Mouse (Mus musculus): ENCODE data around the gene Slc46a3. TPM values are rescaled to one million over a fixed set of nuclear protein-coding genes. Genes with fewer than 3 reads are reported as not detected.
A peak's percentile ranks its signal among the peaks of the same experiment; 100 is the strongest.

Gene Slc46a3
- polyA plus RNA-seq, 1 experiment from 2014 or later: 2.5 TPM

- H3K4me2 ChIP-seq (replicated peaks; ENCODE audit: low read depth, low read length): no peak overlapping the region
- 22% methylated on average over 16 of the region's 16 CpGs for whole genome bisulfite sequencing
- H3K4me1 ChIP-seq (ENCODE audit: insufficient read depth, low read length): 0 out of 2 replicates have a peak, but pooled peaks cover 5% of the 10 kb centered on the region
- no peaks in the 10 kb centered on the region for H3K27me3 ChIP-seq (ENCODE audit: insufficient read depth, low read length)
- H3K9me3 ChIP-seq (ENCODE audit: low read length): no peaks in the 10 kb centered on the region
- H3K9ac ChIP-seq (replicated peaks; ENCODE audit: low read length): no peak overlapping the region
- ATAC-seq (ENCODE audit: low FRiP score, low TSS enrichment): 0 out of 2 replicates have a peak, but pooled peaks have one; percentile 36
- H3K36me3 ChIP-seq (ENCODE audit: insufficient read depth, low read length): no peaks in the 10 kb centered on the region
- H3K27ac ChIP-seq (ENCODE audit: low read length): no peak overlapping the region
- no peak overlapping the region for H3K4me3 ChIP-seq (ENCODE audit: low read length)
Observed at GRCm38 (mm10) chr5:147848164-147848863, 46.3 kb downstream of the Slc46a3 start.

- no peak overlapping the region for H3K4me2 ChIP-seq (replicated peaks; ENCODE audit: low read depth, low read length)
- H3K4me1 ChIP-seq (ENCODE audit: insufficient read depth, low read length): 0 out of 2 replicates have a peak, but pooled peaks cover 5% of the 10 kb centered on the region
- 54% methylated on average over 5 of the region's 5 CpGs for WGBS
- no peak overlapping the region for H3K27ac ChIP-seq (ENCODE audit: low read length)
- H3K36me3 ChIP-seq (ENCODE audit: insufficient read depth, low read length): no peaks in the 10 kb centered on the region
- ATAC-seq (ENCODE audit: low FRiP score, low TSS enrichment): no peak
- H3K27me3 ChIP-seq (ENCODE audit: insufficient read depth, low read length): no peaks in the 10 kb centered on the region
- H3K9ac ChIP-seq (replicated peaks; ENCODE audit: low read length): no peak overlapping the region
- no peaks in the 10 kb centered on the region for H3K9me3 ChIP-seq (ENCODE audit: low read length)
- H3K4me3 ChIP-seq (ENCODE audit: low read length): no peak overlapping the region
Observed at GRCm38 (mm10) chr5:147847361-147847760, 47.3 kb downstream of the Slc46a3 start.

- Histone ChIP-seq H3K36me3 (ENCODE audit: insufficient read depth, low read length) (no peaks in the 10 kb centered on the region), H3K4me3 (ENCODE audit: low read length) (no peak overlapping the region), H3K4me2 (replicated peaks; ENCODE audit: low read depth, low read length) (no peak overlapping the region), H3K27ac (ENCODE audit: low read length) (no peak overlapping the region), H3K9ac (replicated peaks; ENCODE audit: low read length) (no peak overlapping the region), H3K9me3 (ENCODE audit: low read length) (no peaks in the 10 kb centered on the region), H3K4me1 (ENCODE audit: insufficient read depth, low read length) (0 out of 2 replicates have a peak, but pooled peaks cover 5% of the 10 kb centered on the region), H3K27me3 (ENCODE audit: insufficient read depth, low read length) (no peaks in the 10 kb centered on the region)
- ATAC-seq (ENCODE audit: low FRiP score, low TSS enrichment): no peak
- 59% methylated on average over 3 of the region's 3 CpGs for WGBS
Observed at GRCm38 (mm10) chr5:147845319-147845718, 49.3 kb downstream of the Slc46a3 start.

- no peaks in the 10 kb centered on the region for H3K9me3 ChIP-seq (ENCODE audit: low read length)
- no peak overlapping the region for H3K9ac ChIP-seq (replicated peaks; ENCODE audit: low read length)
- H3K27me3 ChIP-seq (ENCODE audit: insufficient read depth, low read length): no peaks in the 10 kb centered on the region
- no peaks in the 10 kb centered on the region for H3K36me3 ChIP-seq (ENCODE audit: insufficient read depth, low read length)
- WGBS: 70% methylated on average over 6 of the region's 7 CpGs
- H3K27ac ChIP-seq (ENCODE audit: low read length): no peak overlapping the region
- 0 out of 2 replicates have a peak, but pooled peaks cover 5% of the 10 kb centered on the region for H3K4me1 ChIP-seq (ENCODE audit: insufficient read depth, low read length)
- ATAC-seq (ENCODE audit: low FRiP score, low TSS enrichment): no peak
- H3K4me3 ChIP-seq (ENCODE audit: low read length): no peak overlapping the region
- no peak overlapping the region for H3K4me2 ChIP-seq (replicated peaks; ENCODE audit: low read depth, low read length)
Observed at GRCm38 (mm10) chr5:147843340-147843739, 51.3 kb downstream of the Slc46a3 start.

GRCm38 (mm10) chr5:147839418-147839817 lies 55.2 kb downstream of the Slc46a3 start:
- Histone ChIP-seq H3K4me3 (ENCODE audit: low read length) (no peak overlapping the region), H3K9me3 (ENCODE audit: low read length) (no peaks in the 10 kb centered on the region), H3K27ac (ENCODE audit: low read length) (no peak overlapping the region), H3K36me3 (ENCODE audit: insufficient read depth, low read length) (no peaks in the 10 kb centered on the region), H3K27me3 (ENCODE audit: insufficient read depth, low read length) (peaks cover 4% of the 10 kb centered on the region; the same call in 1 of the 2 replicates), H3K4me2 (replicated peaks; ENCODE audit: low read depth, low read length) (no peak overlapping the region), H3K9ac (replicated peaks; ENCODE audit: low read length) (no peak overlapping the region), H3K4me1 (ENCODE audit: insufficient read depth, low read length) (peaks cover 10% of the 10 kb centered on the region; the same call in 1 of the 2 replicates)
- 81% methylated on average over 12 of the region's 12 CpGs for WGBS
- no peak for ATAC-seq (ENCODE audit: low FRiP score, low TSS enrichment)

- Histone ChIP-seq H3K4me3 (ENCODE audit: low read length) (no peak overlapping the region), H3K4me1 (ENCODE audit: insufficient read depth, low read length) (peaks cover 10% of the 10 kb centered on the region; the same call in 1 of the 2 replicates), H3K27ac (ENCODE audit: low read length) (peak overlapping the region; percentile 39; the same call in 1 of the 2 replicates), H3K9me3 (ENCODE audit: low read length) (no peaks in the 10 kb centered on the region), H3K4me2 (replicated peaks; ENCODE audit: low read depth, low read length) (0 out of 2 replicates have a peak overlapping the region, but pooled peaks have one; percentile 1), H3K27me3 (ENCODE audit: insufficient read depth, low read length) (peaks cover 4% of the 10 kb centered on the region; the same call in 1 of the 2 replicates), H3K9ac (replicated peaks; ENCODE audit: low read length) (no peak overlapping the region), H3K36me3 (ENCODE audit: insufficient read depth, low read length) (no peaks in the 10 kb centered on the region)
- 0 out of 2 replicates have a peak, but pooled peaks have one; percentile 27 for ATAC-seq (ENCODE audit: low FRiP score, low TSS enrichment)
- 10% methylated on average over 17 of the region's 17 CpGs for WGBS
Observed at GRCm38 (mm10) chr5:147834841-147835500, 59.6 kb downstream of the Slc46a3 start.

- Histone ChIP-seq H3K36me3 (ENCODE audit: insufficient read depth, low read length) (no peaks in the 10 kb centered on the region), H3K27me3 (ENCODE audit: insufficient read depth, low read length) (peaks cover 4% of the 10 kb centered on the region; the same call in 1 of the 2 replicates), H3K9me3 (ENCODE audit: low read length) (no peaks in the 10 kb centered on the region), H3K4me2 (replicated peaks; ENCODE audit: low read depth, low read length) (no peak overlapping the region), H3K9ac (replicated peaks; ENCODE audit: low read length) (no peak overlapping the region), H3K4me1 (ENCODE audit: insufficient read depth, low read length) (peaks cover 10% of the 10 kb centered on the region; the same call in 1 of the 2 replicates), H3K4me3 (ENCODE audit: low read length) (no peak overlapping the region), H3K27ac (ENCODE audit: low read length) (no peak overlapping the region)
- 32% methylated on average over 14 of the region's 14 CpGs for WGBS
- ATAC-seq (ENCODE audit: low FRiP score, low TSS enrichment): no peak
Observed at GRCm38 (mm10) chr5:147832842-147833241, 61.8 kb downstream of the Slc46a3 start.

- Histone ChIP-seq H3K9ac (replicated peaks; ENCODE audit: low read length) (no peak overlapping the region), H3K9me3 (ENCODE audit: low read length) (no peaks in the 10 kb centered on the region), H3K4me2 (replicated peaks; ENCODE audit: low read depth, low read length) (no peak overlapping the region), H3K36me3 (ENCODE audit: insufficient read depth, low read length) (no peaks in the 10 kb centered on the region), H3K4me1 (ENCODE audit: insufficient read depth, low read length) (peaks cover 15% of the 10 kb centered on the region), H3K4me3 (ENCODE audit: low read length) (no peak overlapping the region), H3K27me3 (ENCODE audit: insufficient read depth, low read length) (no peaks in the 10 kb centered on the region), H3K27ac (ENCODE audit: low read length) (no peak overlapping the region)
- 52% methylated on average over 8 of the region's 8 CpGs for WGBS
- peak; percentile 82; the same call in 1 of the 2 replicates for ATAC-seq (ENCODE audit: low FRiP score, low TSS enrichment)
Observed at GRCm38 (mm10) chr5:147828846-147829245, 65.8 kb downstream of the Slc46a3 start.
